Mouse (Mus musculus): ENCODE measurements around the gene A4gnt. TPM values are rescaled to one million over a fixed set of nuclear protein-coding genes. Genes with fewer than 3 reads are reported as not detected.
"Not testable (repeated sequence)": the region's sequence is repeated elsewhere in the genome, so short reads cannot be mapped to it uniquely, and the experiment has no call there.

The A4gnt gene
- polyA plus RNA-seq, 1 experiment from 2014 or later: not detected

- no peaks in the 10 kb centered on the region for H3K9me3 ChIP-seq (ENCODE audit: control insufficient read depth, low read length)
- no peak overlapping the region for H3K27ac ChIP-seq (replicated peaks; ENCODE audit: low read depth, low read length)
- DNase-seq (ENCODE audit: low spot score) (no peak), ATAC-seq (ENCODE audit: low read depth) (no peak)
- H3K27me3 ChIP-seq (replicated peaks; ENCODE audit: control insufficient read depth, insufficient read depth, low read length): no peaks in the 10 kb centered on the region
- H3K4me3 ChIP-seq (ENCODE audit: low read depth, low read length): no peak overlapping the region
- no peak overlapping the region for H3K9ac ChIP-seq (ENCODE audit: low read depth, low read length)
- no peaks in the 10 kb centered on the region for H3K36me3 ChIP-seq (ENCODE audit: control insufficient read depth, insufficient read depth, low read length)
- no peak overlapping the region for H3K4me2 ChIP-seq (ENCODE audit: low read depth, low read length)
- WGBS: 68% methylated on average over 8 of the region's 8 CpGs
- no peaks in the 10 kb centered on the region for H3K4me1 ChIP-seq (ENCODE audit: control insufficient read depth, insufficient read depth, low read length)
These were observed 21.2 kb upstream of the A4gnt start for GRCm38 (mm10) chr9:99591144-99591543.

GRCm38 (mm10) chr9:99599127-99599526, 13.2 kb upstream of the A4gnt start:
- H3K4me2 ChIP-seq (ENCODE audit: low read depth, low read length); H3K27ac ChIP-seq (replicated peaks; ENCODE audit: low read depth, low read length); H3K4me1 ChIP-seq (ENCODE audit: control insufficient read depth, insufficient read depth, low read length); ATAC-seq (ENCODE audit: low read depth); H3K9ac ChIP-seq (ENCODE audit: low read depth, low read length); H3K4me3 ChIP-seq (ENCODE audit: low read depth, low read length); H3K36me3 ChIP-seq (ENCODE audit: control insufficient read depth, insufficient read depth, low read length); H3K9me3 ChIP-seq (ENCODE audit: control insufficient read depth, low read length); H3K27me3 ChIP-seq (replicated peaks; ENCODE audit: control insufficient read depth, insufficient read depth, low read length); DNase-seq (ENCODE audit: low spot score): not testable (repeated sequence)
- WGBS: 92% methylated on average over 6 of the region's 6 CpGs

GRCm38 (mm10) chr9:99603566-99603965, 8.7 kb upstream of the A4gnt start:
- no peaks in the 10 kb centered on the region for H3K36me3 ChIP-seq (ENCODE audit: control insufficient read depth, insufficient read depth, low read length)
- H3K4me1 ChIP-seq (ENCODE audit: control insufficient read depth, insufficient read depth, low read length): no peaks in the 10 kb centered on the region
- no peaks in the 10 kb centered on the region for H3K27me3 ChIP-seq (replicated peaks; ENCODE audit: control insufficient read depth, insufficient read depth, low read length)
- no peak overlapping the region for H3K27ac ChIP-seq (replicated peaks; ENCODE audit: low read depth, low read length)
- H3K4me3 ChIP-seq (ENCODE audit: low read depth, low read length): no peak overlapping the region
- H3K4me2 ChIP-seq (ENCODE audit: low read depth, low read length): no peak overlapping the region
- H3K9me3 ChIP-seq (ENCODE audit: control insufficient read depth, low read length): no peaks in the 10 kb centered on the region
- DNase-seq (ENCODE audit: low spot score) (no peak), ATAC-seq (ENCODE audit: low read depth) (no peak)
- WGBS: 36% methylated on average over 2 of the region's 2 CpGs
- H3K9ac ChIP-seq (ENCODE audit: low read depth, low read length): no peak overlapping the region

- Histone ChIP-seq H3K9me3 (ENCODE audit: control insufficient read depth, low read length) (no peaks in the 10 kb centered on the region), H3K36me3 (ENCODE audit: control insufficient read depth, insufficient read depth, low read length) (no peaks in the 10 kb centered on the region), H3K4me3 (ENCODE audit: low read depth, low read length) (no peak overlapping the region), H3K27me3 (replicated peaks; ENCODE audit: control insufficient read depth, insufficient read depth, low read length) (no peaks in the 10 kb centered on the region), H3K27ac (replicated peaks; ENCODE audit: low read depth, low read length) (no peak overlapping the region), H3K9ac (ENCODE audit: low read depth, low read length) (no peak overlapping the region), H3K4me1 (ENCODE audit: control insufficient read depth, insufficient read depth, low read length) (no peaks in the 10 kb centered on the region), H3K4me2 (ENCODE audit: low read depth, low read length) (no peak overlapping the region)
- WGBS: 91% methylated on average over 7 of the region's 8 CpGs
- no peak for DNase-seq (ENCODE audit: low spot score)
- no peak for ATAC-seq (ENCODE audit: low read depth)
These were observed 7.4 kb downstream of the A4gnt start for GRCm38 (mm10) chr9:99619688-99620087.

- H3K9me3 ChIP-seq (ENCODE audit: control insufficient read depth, low read length): no peaks in the 10 kb centered on the region
- 84% methylated on average over 11 of the region's 11 CpGs for WGBS
- no peaks in the 10 kb centered on the region for H3K4me1 ChIP-seq (ENCODE audit: control insufficient read depth, insufficient read depth, low read length)
- DNase-seq (ENCODE audit: low spot score) (no peak), ATAC-seq (ENCODE audit: low read depth) (no peak)
- no peak overlapping the region for H3K9ac ChIP-seq (ENCODE audit: low read depth, low read length)
- no peak overlapping the region for H3K27ac ChIP-seq (replicated peaks; ENCODE audit: low read depth, low read length)
- no peaks in the 10 kb centered on the region for H3K36me3 ChIP-seq (ENCODE audit: control insufficient read depth, insufficient read depth, low read length)
- H3K27me3 ChIP-seq (replicated peaks; ENCODE audit: control insufficient read depth, insufficient read depth, low read length): no peaks in the 10 kb centered on the region
- no peak overlapping the region for H3K4me2 ChIP-seq (ENCODE audit: low read depth, low read length)
- no peak overlapping the region for H3K4me3 ChIP-seq (ENCODE audit: low read depth, low read length)
These were observed 7.9 kb downstream of the A4gnt start for GRCm38 (mm10) chr9:99620196-99620595.

GRCm38 (mm10) chr9:99622034-99622433, 9.7 kb downstream of the A4gnt start:
- Histone ChIP-seq H3K27ac (replicated peaks; ENCODE audit: low read depth, low read length) (no peak overlapping the region), H3K36me3 (ENCODE audit: control insufficient read depth, insufficient read depth, low read length) (no peaks in the 10 kb centered on the region), H3K9ac (ENCODE audit: low read depth, low read length) (no peak overlapping the region), H3K9me3 (ENCODE audit: control insufficient read depth, low read length) (no peaks in the 10 kb centered on the region), H3K4me2 (ENCODE audit: low read depth, low read length) (no peak overlapping the region), H3K27me3 (replicated peaks; ENCODE audit: control insufficient read depth, insufficient read depth, low read length) (no peaks in the 10 kb centered on the region), H3K4me3 (ENCODE audit: low read depth, low read length) (no peak overlapping the region), H3K4me1 (ENCODE audit: control insufficient read depth, insufficient read depth, low read length) (no peaks in the 10 kb centered on the region)
- no peak for ATAC-seq (ENCODE audit: low read depth)
- 76% methylated on average over 1 of the region's 1 CpGs for WGBS
- DNase-seq (ENCODE audit: low spot score): no peak

GRCm38 (mm10) chr9:99622966-99623365, 10.7 kb downstream of the A4gnt start:
- no peak for ATAC-seq (ENCODE audit: low read depth)
- no peak overlapping the region for H3K27ac ChIP-seq (replicated peaks; ENCODE audit: low read depth, low read length)
- 46% methylated on average over 2 of the region's 2 CpGs for WGBS

GRCm38 (mm10) chr9:99624117-99624516, 11.8 kb downstream of the A4gnt start:
- no peak overlapping the region for H3K4me2 ChIP-seq (ENCODE audit: low read depth, low read length)
- no peaks in the 10 kb centered on the region for H3K9me3 ChIP-seq (ENCODE audit: control insufficient read depth, low read length)
- no peaks in the 10 kb centered on the region for H3K27me3 ChIP-seq (replicated peaks; ENCODE audit: control insufficient read depth, insufficient read depth, low read length)
- no peak for ATAC-seq (ENCODE audit: low read depth)
- H3K4me3 ChIP-seq (ENCODE audit: low read depth, low read length): no peak overlapping the region
- no peaks in the 10 kb centered on the region for H3K4me1 ChIP-seq (ENCODE audit: control insufficient read depth, insufficient read depth, low read length)
- H3K27ac ChIP-seq (replicated peaks; ENCODE audit: low read depth, low read length): no peak overlapping the region
- WGBS: 72% methylated on average over 6 of the region's 6 CpGs
- no peaks in the 10 kb centered on the region for H3K36me3 ChIP-seq (ENCODE audit: control insufficient read depth, insufficient read depth, low read length)
- H3K9ac ChIP-seq (ENCODE audit: low read depth, low read length): no peak overlapping the region
- DNase-seq (ENCODE audit: low spot score): no peak

More at GRCm38 (mm10) chr9:99622966-99623365, 10.7 kb downstream of the A4gnt start:
- H3K4me3 ChIP-seq (ENCODE audit: low read depth, low read length): no peak overlapping the region
- no peaks in the 10 kb centered on the region for H3K27me3 ChIP-seq (replicated peaks; ENCODE audit: control insufficient read depth, insufficient read depth, low read length)
- H3K9ac ChIP-seq (ENCODE audit: low read depth, low read length): no peak overlapping the region
- DNase-seq (ENCODE audit: low spot score): peak; percentile 3
- no peaks in the 10 kb centered on the region for H3K9me3 ChIP-seq (ENCODE audit: control insufficient read depth, low read length)
- no peak overlapping the region for H3K4me2 ChIP-seq (ENCODE audit: low read depth, low read length)
- no peaks in the 10 kb centered on the region for H3K4me1 ChIP-seq (ENCODE audit: control insufficient read depth, insufficient read depth, low read length)
- H3K36me3 ChIP-seq (ENCODE audit: control insufficient read depth, insufficient read depth, low read length): no peaks in the 10 kb centered on the region

GRCm38 (mm10) chr9:99628581-99628980, 16.3 kb downstream of the A4gnt start:
- Histone ChIP-seq H3K4me3 (ENCODE audit: low read depth, low read length) (peak overlapping the region; percentile 64; the same call in 1 of the 2 replicates), H3K36me3 (ENCODE audit: control insufficient read depth, insufficient read depth, low read length) (peaks cover 7% of the 10 kb centered on the region; the same call in 1 of the 2 replicates), H3K4me1 (ENCODE audit: control insufficient read depth, insufficient read depth, low read length) (0 out of 2 replicates have a peak, but pooled peaks cover 10% of the 10 kb centered on the region), H3K4me2 (ENCODE audit: low read depth, low read length) (peak overlapping the region; percentile 61), H3K27ac (replicated peaks; ENCODE audit: low read depth, low read length) (peak overlapping the region; percentile 91; the same call in 1 of the 2 replicates), H3K9me3 (ENCODE audit: control insufficient read depth, low read length) (no peaks in the 10 kb centered on the region), H3K9ac (ENCODE audit: low read depth, low read length) (no peak overlapping the region), H3K27me3 (replicated peaks; ENCODE audit: control insufficient read depth, insufficient read depth, low read length) (no peaks in the 10 kb centered on the region)
- WGBS: 60% methylated on average over 4 of the region's 4 CpGs
- ATAC-seq (ENCODE audit: low read depth) (no peak), DNase-seq (ENCODE audit: low spot score) (no peak)

Data from embryonic facial prominence, embryonic 14.5 days (tissue).